ENCODE assay signal across 8 mouse cellular contexts in genomic region chr10:61452645-61453044, GRCm38 (mm10). TPM values are rescaled to one million over a fixed set of nuclear protein-coding genes. Genes with fewer than 3 reads are reported as not detected.
DNase-seq lines count a peak whose midpoint lies in the region; ATAC-seq lines count a peak whose summit lies in the region.

Eif4ebp2 (minus strand) TSS chr10:61452661.

- H3K9me3 ChIP-seq in hindbrain, embryonic 16.5 days (ENCODE audit: control insufficient read depth, low read length), result no peaks in the 10 kb centered on the region

- peak within 1 kb of the TSS; percentile 90 for H3K4me3 ChIP-seq in hindbrain, embryonic 16.5 days (ENCODE audit: low read length)
- H3K4me3 ChIP-seq in macrophage (ENCODE audit: inconsistent target), result peak within 1 kb of the TSS; percentile 93

- peak within 1 kb of the TSS; percentile 88 for H3K27ac ChIP-seq in hindbrain, embryonic 16.5 days (ENCODE audit: low read depth, low read length)
- peak within 1 kb of the TSS; percentile 81 for H3K27ac ChIP-seq in macrophage

- DNase-seq in WW6 (ENCODE audit: low read depth, low spot score), result peak; percentile 93
- peak; percentile 94 to 97 for DNase-seq in cerebellum, postnatal 4 days (ENCODE audit: low spot score in 2 of 2)
- DNase-seq in gastrocnemius, adult 18-20 months (ENCODE audit: low spot score), result peak; percentile 100
- DNase-seq in left cerebral cortex, adult 18-20 months (ENCODE audit: low spot score in 2 of 2), result peak; percentile 98 to 100
- DNase-seq in right cerebral cortex, adult 18-20 months, result peak; percentile 99
- DNase-seq in urinary bladder, postnatal 10 days (ENCODE audit: low spot score), result peak; percentile 98

- peak within 1 kb of the TSS; percentile 95 for H3K9ac ChIP-seq in hindbrain, embryonic 16.5 days (ENCODE audit: low read depth, low read length)

- ATAC-seq in hindbrain, embryonic 16.5 days, result peak; percentile 98

- peaks cover 46% of the 10 kb centered on the region for H3K79me2 ChIP-seq in macrophage (ENCODE audit: inconsistent target)

- H3K36me3 ChIP-seq in hindbrain, embryonic 16.5 days (ENCODE audit: control insufficient read depth, insufficient read depth, low read length), result no peaks in the 10 kb centered on the region
- 0 out of 2 replicates have a peak, but pooled peaks cover 6% of the 10 kb centered on the region for H3K36me3 ChIP-seq in macrophage (ENCODE audit: inconsistent target)

- peak within 1 kb of the TSS; percentile 65 for H3K4me2 ChIP-seq in hindbrain, embryonic 16.5 days (ENCODE audit: low read length)

- H3K27me3 ChIP-seq in hindbrain, embryonic 16.5 days (replicated peaks; ENCODE audit: control insufficient read depth, insufficient read depth, low read length), result no peaks in the 10 kb centered on the region

- peaks cover 28% of the 10 kb centered on the region for H3K4me1 ChIP-seq in hindbrain, embryonic 16.5 days (ENCODE audit: control insufficient read depth, insufficient read depth, low read depth, low read length)

- under 1% methylated on average over 36 of the region's 36 CpGs for WGBS in hindbrain, embryonic 16.5 days
- 1% methylated on average over 36 of the region's 36 CpGs for WGBS in macrophage (ENCODE audit: missing documents)

RNA-seq across cellular contexts. Expression of gene Eif4ebp2, which starts in this region (rescaled TPM):
- 100 to 1,000 TPM; 147 to 178 TPM for total RNA-seq in gastrocnemius, adult 18-20 months (2021)
- 43.2 and 46.6 TPM in 2 replicates for polyA plus RNA-seq in hindbrain, embryonic 16.5 days (2015; fragmentation: Nextera tagmentation; extraction: Ambion mirVana)
- total RNA-seq in left cerebral cortex, adult 18-20 months (2021), result 10 to 100 TPM; 49.2 to 53.4 TPM
- 10 to 100 TPM in 15 of 26 experiments, 1 to 10 TPM in 11; 2.9 to 45.4 (median 13.6) TPM for total RNA-seq in macrophage (2018; cell fraction: chromatin; rRNA removed)
- 100 to 1,000 TPM in 1 of 26 experiments, 10 to 100 TPM in 25; 25.7 to 101 (median 38.0) TPM for total RNA-seq in macrophage (2018; cell fraction: cytosol; rRNA removed)
- total RNA-seq in macrophage (2018; cell fraction: nucleus; rRNA removed), result 10 to 100 TPM; 15.5 to 91.4 (median 29.0) TPM
- polyA plus RNA-seq in macrophage (2018), result 33.2 to 68.3 TPM (median 40.1 TPM) in 3 replicates

Comparison
In these comparisons a context has a peak if more than half of its experiments do, and no peak if none do; other contexts are left out.
1. Peak in every context shown above with its lines: DNase-seq, ATAC-seq, H3K4me3 ChIP-seq and H3K27ac ChIP-seq.